Mouse (Mus musculus): ENCODE measurements around the gene Pcbp2.

Gene Pcbp2

GRCm38 (mm10) chr15:102526111-102527002, 56.0 kb downstream of the Pcbp2 start:
- DNase-seq (ENCODE audit: low spot score in 2 of 2) = no peak

- no peak for DNase-seq (ENCODE audit: low spot score in 2 of 2)
These were observed 57.6 kb downstream of the Pcbp2 start for GRCm38 (mm10) chr15:102527936-102528335.

GRCm38 (mm10) chr15:102528396-102528795, 58.1 kb downstream of the Pcbp2 start:
- no peak for DNase-seq (ENCODE audit: low spot score in 2 of 2)

- no peak for DNase-seq (ENCODE audit: low spot score in 2 of 2)
These were observed 60.2 kb downstream of the Pcbp2 start for GRCm38 (mm10) chr15:102530566-102530965.

DNA sequence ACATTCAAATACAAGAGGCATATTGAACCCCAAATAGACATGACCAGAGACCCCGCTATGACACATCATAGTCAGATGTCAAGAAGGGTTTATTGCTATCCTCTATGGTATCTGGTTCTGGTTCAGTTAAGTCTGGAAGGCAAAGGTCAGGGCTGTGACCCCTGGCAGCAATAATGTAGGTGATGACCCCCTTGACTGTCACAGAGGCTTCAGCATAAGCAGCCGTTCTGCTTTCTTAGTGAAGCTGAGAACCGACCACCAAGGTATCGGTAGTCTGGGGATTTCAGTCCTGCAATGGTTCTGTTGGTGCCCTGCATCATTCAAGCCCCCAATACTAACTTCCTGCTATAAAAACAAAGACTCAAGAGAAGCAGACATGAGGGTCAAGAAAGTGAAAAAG, 61.2 kb downstream of the Pcbp2 start:
- no peak for DNase-seq (ENCODE audit: low spot score in 2 of 2)

DNA sequence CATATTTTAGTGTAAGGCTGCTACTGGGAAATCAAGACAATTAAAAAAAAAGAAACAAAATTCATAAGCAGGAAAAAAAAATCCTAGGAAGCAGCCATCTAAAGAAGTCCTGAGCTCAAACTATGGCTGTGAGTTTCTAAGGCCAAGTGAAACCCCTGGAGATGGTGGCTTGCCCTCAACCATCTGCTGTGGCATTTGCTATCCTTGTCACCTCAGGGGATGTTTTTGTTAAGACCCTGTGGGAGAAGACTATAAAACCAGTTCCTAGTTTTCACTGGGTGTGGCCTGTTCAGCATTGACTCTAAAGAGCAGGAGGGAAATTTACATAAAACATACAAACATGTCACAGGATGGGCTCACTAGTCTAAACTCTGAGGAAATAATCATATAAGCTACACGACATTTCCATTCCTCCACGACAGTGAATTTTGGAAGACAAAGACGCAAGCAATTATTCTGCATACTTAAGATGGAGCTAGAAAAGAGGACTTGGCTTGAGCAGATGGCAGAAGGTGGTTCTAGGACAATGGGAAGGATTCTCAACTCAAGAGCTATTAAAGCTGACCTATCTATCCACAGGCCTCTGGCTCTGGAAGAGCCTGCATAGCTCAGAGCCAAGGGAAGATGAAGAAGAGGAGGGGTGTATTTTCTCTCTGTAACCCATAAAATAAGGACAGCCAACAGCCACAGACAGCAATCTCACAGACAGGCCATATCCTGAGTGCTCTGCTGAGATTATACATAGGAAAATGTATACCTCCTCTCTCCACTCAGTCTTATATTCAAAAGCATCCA, 62.0 kb downstream of the Pcbp2 start:
- no peak for DNase-seq (ENCODE audit: low spot score in 2 of 2)

GRCm38 (mm10) chr15:102533926-102534325, 63.6 kb downstream of the Pcbp2 start:
- no peak for DNase-seq (ENCODE audit: low spot score in 2 of 2)

GRCm38 (mm10) chr15:102544801-102545200, 74.5 kb downstream of the Pcbp2 start:
- no peak for DNase-seq (ENCODE audit: low spot score in 2 of 2)

- no peak for DNase-seq (ENCODE audit: low spot score in 2 of 2)
These were observed 75.9 kb downstream of the Pcbp2 start for GRCm38 (mm10) chr15:102546246-102546645.

GRCm38 (mm10) chr15:102546677-102547427, 76.5 kb downstream of the Pcbp2 start:
- DNase-seq (ENCODE audit: low spot score in 2 of 2) = peak; percentile 57 to 69

DNA sequence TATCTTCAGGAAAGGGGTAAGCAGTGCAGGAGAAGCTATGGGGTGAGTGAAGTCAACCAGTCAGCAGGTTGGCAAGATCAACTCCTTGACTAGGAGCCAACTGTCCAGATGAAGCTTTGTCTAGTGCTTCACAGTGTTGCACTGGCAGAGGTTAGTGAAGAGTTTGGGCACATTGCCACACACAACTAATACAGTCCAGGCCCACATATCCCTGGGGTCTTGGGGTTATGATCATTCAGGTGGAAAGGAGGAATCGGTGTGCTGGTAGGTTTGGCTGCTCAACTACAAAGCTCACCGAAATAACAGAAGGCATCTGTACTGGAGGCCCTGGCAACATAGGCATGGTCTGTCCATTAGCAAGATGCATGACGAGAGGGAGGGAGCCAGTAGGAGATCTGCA, 77.1 kb downstream of the Pcbp2 start:
- no peak for DNase-seq (ENCODE audit: low spot score in 2 of 2)

All from frontal cortex, postnatal 10 days (tissue).